Mouse (Mus musculus): ENCODE data around the gene Gm26657. TPM values are rescaled to one million over a fixed set of nuclear protein-coding genes. Genes with fewer than 3 reads are reported as not detected.

Gm26657 gene
- polyA plus RNA-seq, 1 experiment from 2014 or later: not detected

DNA sequence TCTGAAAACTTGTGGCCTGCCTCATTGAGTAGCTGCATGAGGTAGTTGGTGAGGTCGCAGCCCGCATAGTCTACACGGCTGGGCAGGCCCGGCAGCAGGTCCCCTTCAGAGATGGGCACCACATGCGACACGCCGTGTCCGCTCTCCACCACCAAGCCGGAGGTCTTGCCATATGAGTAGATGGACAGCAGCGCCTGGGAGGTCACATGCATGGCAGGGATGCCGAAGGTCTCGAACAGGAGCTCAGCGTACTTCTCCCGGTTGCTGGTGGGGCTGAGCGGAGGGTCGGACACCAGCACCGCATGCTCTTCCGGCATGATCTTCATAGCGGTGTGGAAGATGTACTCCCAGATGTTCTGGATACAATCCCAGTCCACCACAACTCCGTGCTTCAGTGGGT, 741 bp downstream of the Gm26657 start:
- TF ChIP-seq CTCF (IDR thresholded peaks at IDR 0.05; ENCODE audit: low read depth): no peak
- Histone ChIP-seq H3K4me2 (no peak overlapping the region), H3K9ac (no peak overlapping the region), H3K36me3 (ENCODE audit: insufficient read depth) (peaks cover 6% of the 10 kb centered on the region; the same call in 1 of the 2 replicates), H3K27ac (ENCODE audit: low read depth) (no peak overlapping the region), H3K9me3 (ENCODE audit: low read depth, low read length) (no peaks in the 10 kb centered on the region), H3K27me3 (ENCODE audit: insufficient read depth, low read length) (no peaks in the 10 kb centered on the region), H3K4me3 (ENCODE audit: low read depth, low read length) (no peak overlapping the region), H3K4me1 (ENCODE audit: insufficient read depth) (no peaks in the 10 kb centered on the region)
- ATAC-seq (ENCODE audit: insufficient read depth) (no peak), DNase-seq (no peak)
- 95% methylated on average over 20 of the region's 20 CpGs for WGBS

DNA sequence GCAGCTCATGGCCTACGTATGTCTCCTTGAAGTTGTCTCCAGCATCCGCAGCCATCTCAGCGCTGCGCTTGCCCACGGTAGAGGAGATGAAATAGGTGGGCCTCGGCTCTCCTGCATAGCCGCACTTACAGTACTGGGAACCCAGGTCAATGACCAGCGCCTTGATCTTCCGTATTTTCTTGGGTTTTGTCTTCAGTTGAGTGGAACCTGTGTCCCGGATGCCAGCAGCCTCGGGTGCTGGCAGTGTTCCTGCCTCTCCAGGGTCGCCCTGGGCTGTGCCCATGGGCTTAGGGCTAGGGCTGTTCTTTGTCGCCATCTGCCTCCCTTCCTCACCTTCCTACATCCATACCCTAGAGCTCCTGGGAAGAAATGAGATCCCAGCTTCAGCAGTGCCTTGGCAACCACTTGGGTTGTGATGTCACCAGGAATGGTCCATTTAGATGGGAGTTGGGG, 1.2 kb downstream of the Gm26657 start, which contains the start of gene Actl7b:
Actl7b (minus strand) TSS at position 403 of the 453 bp plus-strand sequence.
- Histone ChIP-seq H3K9me3 (ENCODE audit: low read depth, low read length) (no peaks in the 10 kb centered on the region), H3K4me3 (ENCODE audit: low read depth, low read length) (no peak within 1 kb of the TSS), H3K4me2 (no peak within 1 kb of the TSS), H3K36me3 (ENCODE audit: insufficient read depth) (peaks cover 9% of the 10 kb centered on the region; the same call in 1 of the 2 replicates), H3K4me1 (ENCODE audit: insufficient read depth) (no peaks in the 10 kb centered on the region), H3K9ac (no peak within 1 kb of the TSS), H3K27me3 (ENCODE audit: insufficient read depth, low read length) (no peaks in the 10 kb centered on the region), H3K27ac (ENCODE audit: low read depth) (no peak within 1 kb of the TSS)
- TF ChIP-seq CTCF (IDR thresholded peaks at IDR 0.05; ENCODE audit: low read depth): no peak
- 94% methylated on average over 13 of the region's 13 CpGs for WGBS
- DNase-seq (no peak), ATAC-seq (ENCODE audit: insufficient read depth) (no peak)

DNA sequence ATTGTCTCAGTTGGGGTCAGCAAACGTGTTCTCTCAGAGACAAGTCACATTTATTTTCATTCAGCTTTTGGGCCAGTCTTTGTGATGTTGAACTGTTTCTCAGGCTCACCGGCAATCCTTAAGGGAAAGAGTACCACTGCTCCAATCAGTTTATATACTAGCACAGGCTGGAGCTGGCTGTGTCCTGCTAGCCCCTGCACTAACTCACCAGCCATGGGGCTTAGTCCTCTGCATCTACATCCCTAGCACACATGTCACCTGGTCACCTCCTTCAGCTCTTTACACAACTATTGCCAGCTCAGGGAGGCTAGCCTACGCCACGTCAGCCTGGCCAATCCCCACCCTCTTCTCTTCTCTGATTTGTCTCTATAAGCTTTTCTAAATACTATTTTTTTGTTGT, 2.8 kb downstream of the Gm26657 start:
- Histone ChIP-seq H3K4me1 (ENCODE audit: insufficient read depth) (no peaks in the 10 kb centered on the region), H3K36me3 (ENCODE audit: insufficient read depth) (peaks cover 12% of the 10 kb centered on the region; the same call in 1 of the 2 replicates), H3K4me3 (ENCODE audit: low read depth, low read length) (no peak overlapping the region), H3K9ac (no peak overlapping the region), H3K27me3 (ENCODE audit: insufficient read depth, low read length) (no peaks in the 10 kb centered on the region), H3K27ac (ENCODE audit: low read depth) (no peak overlapping the region), H3K9me3 (ENCODE audit: low read depth, low read length) (no peaks in the 10 kb centered on the region), H3K4me2 (no peak overlapping the region)
- ATAC-seq (ENCODE audit: insufficient read depth) (no peak), DNase-seq (no peak)
- WGBS: 84% methylated on average over 4 of the region's 4 CpGs
- TF ChIP-seq CTCF (IDR thresholded peaks at IDR 0.05; ENCODE audit: low read depth): no peak

DNA sequence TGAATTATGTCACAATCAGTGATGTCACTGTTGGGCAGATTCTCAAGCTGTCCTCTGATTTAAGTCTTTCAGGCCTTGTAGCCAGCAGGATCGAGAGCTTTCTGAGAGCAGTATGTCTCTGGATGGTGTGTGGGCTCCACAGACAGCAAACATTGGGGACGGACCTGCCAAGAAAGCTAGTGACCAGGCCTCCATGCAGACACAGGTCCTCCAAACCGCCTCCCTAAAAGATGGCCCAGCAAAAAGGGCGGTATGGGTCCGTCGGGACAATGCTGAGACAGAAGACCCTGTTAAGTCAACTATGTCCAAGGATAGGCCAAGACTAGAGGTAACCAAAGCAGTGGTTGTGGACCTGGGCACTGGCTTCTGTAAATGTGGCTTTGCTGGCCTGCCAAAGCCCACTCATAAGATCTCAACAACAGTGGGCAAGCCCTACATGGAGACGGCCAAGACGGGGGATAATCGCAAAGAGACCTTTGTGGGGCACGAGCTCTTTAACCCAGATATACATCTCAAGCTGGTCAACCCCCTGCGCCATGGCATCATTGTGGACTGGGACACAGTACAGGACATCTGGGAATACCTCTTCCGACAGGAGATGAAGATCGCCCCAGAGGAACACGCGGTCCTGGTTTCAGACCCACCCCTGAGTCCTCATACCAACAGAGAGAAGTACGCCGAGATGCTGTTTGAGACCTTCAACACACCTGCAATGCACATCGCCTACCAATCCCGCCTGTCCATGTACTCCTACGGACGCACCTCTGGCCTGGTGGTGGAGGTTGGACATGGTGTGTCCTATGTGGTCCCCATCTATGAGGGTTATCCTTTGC, 3.7 kb downstream of the Gm26657 start, which contains the start of gene Actl7a:
Actl7a (plus strand) TSS at position 51 of the 833 bp plus-strand sequence.
- Histone ChIP-seq H3K27ac (ENCODE audit: low read depth) (no peak within 1 kb of the TSS), H3K4me3 (ENCODE audit: low read depth, low read length) (no peak within 1 kb of the TSS), H3K27me3 (ENCODE audit: insufficient read depth, low read length) (no peaks in the 10 kb centered on the region), H3K9ac (no peak within 1 kb of the TSS), H3K36me3 (ENCODE audit: insufficient read depth) (peaks cover 18% of the 10 kb centered on the region; the same call in 1 of the 2 replicates), H3K4me1 (ENCODE audit: insufficient read depth) (no peaks in the 10 kb centered on the region), H3K9me3 (ENCODE audit: low read depth, low read length) (no peaks in the 10 kb centered on the region), H3K4me2 (no peak within 1 kb of the TSS)
- DNase-seq (no peak), ATAC-seq (ENCODE audit: insufficient read depth) (no peak)
- WGBS: 92% methylated on average over 21 of the region's 21 CpGs
- TF ChIP-seq CTCF (IDR thresholded peaks at IDR 0.05; ENCODE audit: low read depth): no peak

- Histone ChIP-seq H3K27me3 (ENCODE audit: insufficient read depth, low read length) (no peaks in the 10 kb centered on the region), H3K4me1 (ENCODE audit: insufficient read depth) (no peaks in the 10 kb centered on the region), H3K36me3 (ENCODE audit: insufficient read depth) (peaks cover 35% of the 10 kb centered on the region), H3K27ac (ENCODE audit: low read depth) (no peak overlapping the region), H3K4me2 (no peak overlapping the region), H3K4me3 (ENCODE audit: low read depth, low read length) (no peak overlapping the region), H3K9me3 (ENCODE audit: low read depth, low read length) (no peaks in the 10 kb centered on the region), H3K9ac (no peak overlapping the region)
- 88% methylated on average over 2 of the region's 2 CpGs for WGBS
- TF ChIP-seq CTCF (IDR thresholded peaks at IDR 0.05; ENCODE audit: low read depth): no peak
- ATAC-seq (ENCODE audit: insufficient read depth) (no peak), DNase-seq (no peak)
Measured at GRCm38 (mm10) chr4:56746345-56746744, 6.5 kb downstream of the Gm26657 start.

DNA sequence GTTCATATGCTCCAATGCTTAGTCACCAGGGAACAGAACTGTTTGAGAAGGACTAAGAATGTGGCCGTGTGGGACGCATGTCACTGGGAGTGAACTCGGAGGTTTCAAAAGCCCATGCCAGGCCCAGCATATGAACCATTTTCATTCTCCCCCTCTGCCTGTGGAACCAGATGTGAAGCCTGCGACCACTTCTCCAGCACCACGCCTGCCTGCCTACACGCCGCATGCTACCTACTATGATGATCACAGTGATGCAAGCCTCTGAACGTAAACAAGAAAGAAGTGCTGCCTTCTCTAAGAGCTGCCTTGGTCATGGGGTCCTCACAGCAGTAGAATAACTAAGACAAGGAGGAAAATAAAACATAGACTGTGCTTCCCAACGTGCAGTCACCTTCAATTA, 7.6 kb downstream of the Gm26657 start:
- Histone ChIP-seq H3K27ac (ENCODE audit: low read depth) (no peak overlapping the region), H3K4me3 (ENCODE audit: low read depth, low read length) (no peak overlapping the region), H3K4me2 (no peak overlapping the region), H3K9ac (no peak overlapping the region), H3K36me3 (ENCODE audit: insufficient read depth) (peaks cover 43% of the 10 kb centered on the region), H3K4me1 (ENCODE audit: insufficient read depth) (no peaks in the 10 kb centered on the region), H3K27me3 (ENCODE audit: insufficient read depth, low read length) (no peaks in the 10 kb centered on the region), H3K9me3 (ENCODE audit: low read depth, low read length) (no peaks in the 10 kb centered on the region)
- ATAC-seq (ENCODE audit: insufficient read depth) (no peak), DNase-seq (no peak)
- WGBS: 91% methylated on average over 9 of the region's 9 CpGs
- TF ChIP-seq CTCF (IDR thresholded peaks at IDR 0.05; ENCODE audit: low read depth): no peak

DNA sequence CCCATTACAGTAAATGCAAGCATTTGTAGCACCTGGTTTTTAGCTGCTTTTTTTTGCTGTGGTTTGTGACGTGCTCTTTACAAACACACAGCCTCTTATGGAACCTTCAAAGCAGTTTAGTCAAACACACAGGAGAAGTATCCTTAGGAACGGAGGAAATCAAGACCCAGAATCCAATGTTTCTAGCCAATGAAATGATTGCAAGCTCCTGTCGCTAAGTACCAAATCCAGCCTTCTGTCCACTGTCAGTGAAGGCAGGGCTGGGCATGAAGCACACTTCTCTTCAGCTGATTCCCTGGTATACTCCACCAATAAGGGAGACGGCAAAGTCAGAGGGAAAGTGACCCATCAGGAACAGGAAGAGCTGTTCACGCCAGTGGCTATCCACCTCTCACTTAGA, 16.2 kb downstream of the Gm26657 start:
- Histone ChIP-seq H3K27ac (ENCODE audit: low read depth) (no peak overlapping the region), H3K4me1 (ENCODE audit: insufficient read depth) (no peaks in the 10 kb centered on the region), H3K4me3 (ENCODE audit: low read depth, low read length) (no peak overlapping the region), H3K9me3 (ENCODE audit: low read depth, low read length) (no peaks in the 10 kb centered on the region), H3K36me3 (ENCODE audit: insufficient read depth) (peaks cover 91% of the 10 kb centered on the region), H3K9ac (no peak overlapping the region), H3K4me2 (no peak overlapping the region), H3K27me3 (ENCODE audit: insufficient read depth, low read length) (no peaks in the 10 kb centered on the region)
- no peak for TF ChIP-seq CTCF (IDR thresholded peaks at IDR 0.05; ENCODE audit: low read depth)
- ATAC-seq (ENCODE audit: insufficient read depth): no peak
- DNase-seq: no peak
- 88% methylated on average over 5 of the region's 5 CpGs for WGBS
